1 mouse cellular context compared by ENCODE assay signal in the genomic region with DNA sequence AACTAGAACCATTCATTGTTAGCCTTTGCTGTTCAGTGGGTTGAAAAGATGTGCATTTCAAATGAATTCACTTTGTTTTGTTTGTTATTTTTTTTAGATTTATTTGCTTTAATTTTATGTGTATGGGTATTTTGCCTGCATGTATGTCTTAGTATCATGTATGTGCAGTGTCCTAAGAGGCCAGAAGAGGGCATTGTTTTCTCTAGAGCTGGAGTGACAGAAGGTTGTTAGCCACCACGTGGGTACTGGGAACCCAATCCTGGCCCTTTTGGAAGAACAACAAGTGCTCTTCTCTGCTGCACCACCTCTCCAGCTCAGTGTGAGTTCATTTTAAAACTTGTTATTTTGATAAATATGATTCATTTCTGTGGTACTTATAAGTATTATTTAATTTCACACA.
A peak's percentile ranks its signal among the peaks of the same experiment; 100 is the strongest.
TF ChIP-seq lines count a peak whose summit lies in the region.

No protein-coding gene starts in this region.

TF ChIP-seq in MEL, 35 proteins besides CTCF, POLR2A, EP300 and RAD21 (continued from another document):
- TF ChIP-seq MAX (IDR thresholded peaks at IDR 0.05; ENCODE audit: low read length), result 0 out of 2 replicates have a peak, but pooled peaks have one; percentile 31
- TF ChIP-seq ZMIZ1 (IDR thresholded peaks at IDR 0.05; ENCODE audit: low read depth, low read length), result no peak
- TF ChIP-seq RCOR1 (IDR thresholded peaks at IDR 0.05; ENCODE audit: low read depth, low read length), result no peak
- TF ChIP-seq CHD1 (IDR thresholded peaks at IDR 0.05; ENCODE audit: low read depth, low read length), result no peak
- peak; percentile 40 for TF ChIP-seq ZC3H11A (IDR thresholded peaks at IDR 0.05; ENCODE audit: low read depth, low read length)
- no peak for TF ChIP-seq TAL1 (IDR thresholded peaks at IDR 0.05; ENCODE audit: low read length)
- TF ChIP-seq TBP (IDR thresholded peaks at IDR 0.05; ENCODE audit: low read depth, low read length), result no peak
- no peak for TF ChIP-seq ETS1 (IDR thresholded peaks at IDR 0.05; ENCODE audit: low read depth, low read length)
- TF ChIP-seq HCFC1 (IDR thresholded peaks at IDR 0.05; ENCODE audit: low read depth, low read length), result no peak
- no peak for TF ChIP-seq MXI1 (IDR thresholded peaks at IDR 0.05; ENCODE audit: low read depth, low read length)
- no peak for TF ChIP-seq ZNF384 (IDR thresholded peaks at IDR 0.05; ENCODE audit: low read depth, low read length)
- no peak for TF ChIP-seq MAFK (IDR thresholded peaks at IDR 0.05; ENCODE audit: borderline replicate concordance, low read depth, low read length)
- no peak for TF ChIP-seq UBTF (IDR thresholded peaks at IDR 0.05; ENCODE audit: borderline replicate concordance, insufficient read depth, low read depth, low read length)
- TF ChIP-seq POLR2AphosphoS5 (IDR thresholded peaks at IDR 0.05; ENCODE audit: borderline replicate concordance, low read depth, low read length), result no peak
- TF ChIP-seq NELFE (IDR thresholded peaks at IDR 0.05; ENCODE audit: low read depth, low read length), result no peak
- no peak for TF ChIP-seq MYB (IDR thresholded peaks at IDR 0.05; ENCODE audit: low read depth, low read length)
